Mouse (Mus musculus): ENCODE results near the gene Uncx. TPM values are rescaled to one million over a fixed set of nuclear protein-coding genes. Genes with fewer than 3 reads are reported as not detected.

The Uncx gene
- polyA plus RNA-seq, 2 experiments = 0.07 to 0.20 TPM

DNA sequence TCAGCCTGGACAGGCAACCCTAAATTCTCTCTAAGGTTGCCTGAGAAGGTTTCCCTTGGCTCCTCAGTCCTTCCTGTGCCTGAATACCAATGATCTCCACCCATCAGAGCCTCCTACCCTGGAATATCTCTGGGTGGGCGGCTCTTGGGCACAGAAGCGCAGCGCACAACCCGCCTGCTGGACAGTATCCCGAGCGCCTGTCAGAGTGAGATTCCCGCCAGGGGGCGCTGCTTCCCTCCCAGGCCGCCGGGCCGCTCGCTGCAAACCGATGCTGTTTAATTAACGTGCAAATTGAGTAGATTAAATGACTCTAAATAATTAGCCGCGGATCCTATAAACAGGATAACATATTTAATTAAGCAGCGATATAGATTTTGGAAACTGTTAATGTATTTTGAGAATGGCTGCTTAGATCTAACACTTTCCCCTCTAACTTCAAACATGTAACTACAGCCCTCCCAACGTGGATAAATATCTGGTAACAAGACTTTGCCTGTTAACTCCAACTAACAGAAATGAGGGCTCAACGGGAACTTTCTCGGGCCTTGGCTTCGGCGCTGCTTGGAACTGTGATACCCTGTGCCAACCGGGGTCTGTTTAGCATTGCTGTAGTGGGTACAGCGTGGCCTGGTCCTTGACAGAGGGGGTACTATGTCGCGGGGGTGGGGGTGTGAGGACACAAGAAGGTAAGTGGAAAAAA lies 6.9 kb upstream of the Uncx start:
- Histone ChIP-seq H3K36me3 (ENCODE audit: control insufficient read depth, insufficient read depth, low read length) (no peaks in the 10 kb centered on the region), H3K4me3 (replicated peaks; ENCODE audit: low read length) (no peak overlapping the region), H3K9me3 (ENCODE audit: control insufficient read depth, low read length) (no peaks in the 10 kb centered on the region), H3K4me1 (ENCODE audit: control insufficient read depth, insufficient read depth, low read length) (peaks cover 6% of the 10 kb centered on the region; the same call in 1 of the 2 replicates), H3K27ac (replicated peaks; ENCODE audit: low read depth, low read length) (no peak overlapping the region), H3K9ac (ENCODE audit: low read depth, low read length, severe bottlenecking) (no peak overlapping the region), H3K4me2 (replicated peaks; ENCODE audit: low read depth, low read length, severe bottlenecking) (no peak overlapping the region), H3K27me3 (ENCODE audit: control insufficient read depth, insufficient read depth, low read length) (peaks cover 72% of the 10 kb centered on the region)
- no peak for TF ChIP-seq POLR2A (IDR thresholded peaks at IDR 0.05; ENCODE audit: borderline replicate concordance, extremely low read depth, insufficient read depth, insufficient read length)
- WGBS = 3% methylated on average over 26 of the region's 26 CpGs
- ATAC-seq (ENCODE audit: low FRiP score, low read depth) (peak; percentile 49; the same call in 1 of the 2 replicates), DNase-seq (ENCODE audit: low spot score) (peak; percentile 57)

DNA sequence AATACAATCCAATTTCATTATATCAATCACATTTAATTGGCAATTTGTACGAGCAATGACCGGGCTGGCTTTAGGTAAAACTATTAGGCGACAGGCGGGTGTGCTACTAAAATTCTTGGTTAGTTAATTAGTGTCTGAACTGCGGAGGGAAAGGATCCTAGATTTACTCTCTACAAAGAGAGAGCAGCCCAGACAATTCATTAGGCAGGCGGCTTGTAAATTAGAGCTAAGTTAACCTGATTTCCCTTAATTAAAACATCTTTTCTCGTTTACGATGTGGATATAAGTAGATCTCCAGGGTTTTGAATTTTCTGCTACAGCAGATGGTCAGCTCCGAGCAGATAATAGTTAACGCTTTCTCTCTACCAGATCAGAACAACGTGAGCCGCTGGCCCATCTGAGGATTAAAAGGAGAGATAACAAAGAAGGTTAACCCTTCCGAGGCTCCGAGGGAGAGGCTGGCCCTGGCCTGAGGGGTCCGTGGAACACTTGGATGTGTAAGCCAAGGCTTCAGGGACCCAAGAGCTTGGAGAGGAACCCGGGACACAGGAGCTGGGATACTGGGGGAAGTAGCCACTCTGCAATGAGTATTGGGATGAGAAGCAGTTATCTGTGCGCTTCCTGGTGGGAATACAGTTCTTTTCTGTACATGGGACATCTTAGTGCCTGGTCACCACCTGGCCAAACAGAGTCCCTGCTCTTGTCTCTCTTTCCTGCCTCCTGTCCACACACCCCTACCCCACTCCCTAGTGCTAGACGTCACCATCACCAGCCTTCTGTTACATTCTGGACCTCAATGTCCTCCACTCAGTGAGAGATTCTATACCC lies 6.2 kb upstream of the Uncx start:
- peaks cover 79% of the 10 kb centered on the region for H3K27me3 ChIP-seq (ENCODE audit: control insufficient read depth, insufficient read depth, low read length)
- H3K4me1 ChIP-seq (ENCODE audit: control insufficient read depth, insufficient read depth, low read length) = peaks cover 6% of the 10 kb centered on the region; the same call in 1 of the 2 replicates
- no peak overlapping the region for H3K27ac ChIP-seq (replicated peaks; ENCODE audit: low read depth, low read length)
- H3K36me3 ChIP-seq (ENCODE audit: control insufficient read depth, insufficient read depth, low read length) = no peaks in the 10 kb centered on the region
- DNase-seq (ENCODE audit: low spot score) (no peak), ATAC-seq (ENCODE audit: low FRiP score, low read depth) (no peak)
- no peak for TF ChIP-seq POLR2A (IDR thresholded peaks at IDR 0.05; ENCODE audit: borderline replicate concordance, extremely low read depth, insufficient read depth, insufficient read length)
- H3K4me3 ChIP-seq (replicated peaks; ENCODE audit: low read length) = no peak overlapping the region
- no peak overlapping the region for H3K9ac ChIP-seq (ENCODE audit: low read depth, low read length, severe bottlenecking)
- 3% methylated on average over 18 of the region's 18 CpGs for WGBS
- H3K4me2 ChIP-seq (replicated peaks; ENCODE audit: low read depth, low read length, severe bottlenecking) = no peak overlapping the region
- no peaks in the 10 kb centered on the region for H3K9me3 ChIP-seq (ENCODE audit: control insufficient read depth, low read length)

DNA sequence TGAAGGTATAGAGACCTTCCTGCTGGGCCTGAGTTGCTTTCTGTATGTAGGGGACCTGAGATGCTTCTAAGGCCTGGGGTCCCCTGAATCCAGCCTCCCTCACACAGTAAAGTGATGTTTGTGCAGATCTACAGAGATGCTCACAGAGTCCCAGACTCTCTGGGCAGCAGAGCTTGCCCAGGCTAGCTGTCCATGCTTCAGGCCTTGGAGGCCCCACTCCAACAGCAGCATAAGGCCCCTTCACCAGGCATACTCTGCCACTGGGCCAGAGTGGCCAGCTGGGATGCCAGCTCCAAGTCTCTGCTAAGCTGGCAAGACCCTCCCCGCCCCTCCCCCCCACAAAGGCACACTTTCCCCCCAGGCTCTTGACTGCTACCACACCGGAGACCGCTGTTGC lies 5.6 kb upstream of the Uncx start:
- peaks cover 86% of the 10 kb centered on the region for H3K27me3 ChIP-seq (ENCODE audit: control insufficient read depth, insufficient read depth, low read length)
- no peak overlapping the region for H3K27ac ChIP-seq (replicated peaks; ENCODE audit: low read depth, low read length)
- WGBS = 7% methylated on average over 2 of the region's 3 CpGs
- H3K36me3 ChIP-seq (ENCODE audit: control insufficient read depth, insufficient read depth, low read length) = no peaks in the 10 kb centered on the region
- DNase-seq (ENCODE audit: low spot score) = no peak
- no peak overlapping the region for H3K4me3 ChIP-seq (replicated peaks; ENCODE audit: low read length)
- H3K4me1 ChIP-seq (ENCODE audit: control insufficient read depth, insufficient read depth, low read length) = peaks cover 6% of the 10 kb centered on the region; the same call in 1 of the 2 replicates
- H3K9me3 ChIP-seq (ENCODE audit: control insufficient read depth, low read length) = no peaks in the 10 kb centered on the region
- no peak for TF ChIP-seq POLR2A (IDR thresholded peaks at IDR 0.05; ENCODE audit: borderline replicate concordance, extremely low read depth, insufficient read depth, insufficient read length)
- no peak overlapping the region for H3K4me2 ChIP-seq (replicated peaks; ENCODE audit: low read depth, low read length, severe bottlenecking)
- no peak overlapping the region for H3K9ac ChIP-seq (ENCODE audit: low read depth, low read length, severe bottlenecking)
- no peak for ATAC-seq (ENCODE audit: low FRiP score, low read depth)

DNA sequence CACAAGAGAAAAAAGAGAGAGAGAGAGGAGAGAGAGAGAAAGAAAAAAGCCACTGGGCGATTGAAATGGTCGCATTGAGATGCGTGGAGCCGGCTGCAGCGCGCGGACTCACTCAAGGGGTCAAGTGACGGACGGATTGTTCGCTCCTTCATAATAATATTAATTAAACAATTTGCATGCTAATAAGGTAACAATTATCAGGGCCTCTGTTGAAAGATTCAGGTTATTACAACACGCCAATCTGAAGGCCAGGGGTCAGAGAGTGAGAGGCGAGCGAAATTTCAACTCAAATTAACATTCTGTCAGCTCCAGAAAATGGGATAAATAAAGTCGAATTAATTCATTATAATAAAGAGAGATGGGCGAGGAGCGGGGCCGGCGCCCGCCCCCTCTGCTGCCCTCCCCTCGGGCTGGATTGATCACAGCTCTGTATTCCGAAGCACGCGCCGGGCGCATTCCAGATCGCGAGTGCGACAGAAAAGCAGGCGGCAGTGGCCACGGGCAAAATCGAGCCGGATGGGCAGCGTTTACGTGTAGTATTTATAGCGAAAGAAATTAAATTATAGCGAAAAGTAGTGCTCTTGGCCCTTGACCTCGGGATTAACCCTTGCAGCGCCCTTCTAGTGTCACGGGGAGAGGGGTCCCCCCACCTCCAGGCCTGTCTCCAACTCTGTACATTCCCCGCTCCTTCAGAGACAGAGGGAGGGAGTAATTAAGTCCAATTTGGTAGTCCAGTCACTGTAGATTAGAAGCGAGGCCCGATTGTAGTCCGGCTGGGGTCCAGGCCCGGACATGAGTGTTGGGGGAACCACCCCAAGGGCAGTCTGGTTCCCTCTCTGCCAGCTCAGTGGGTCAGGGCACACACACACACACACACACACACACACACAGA lies 1.9 kb upstream of the Uncx start:
- H3K4me1 ChIP-seq (ENCODE audit: control insufficient read depth, insufficient read depth, low read length) = no peaks in the 10 kb centered on the region; the same call in 1 of the 2 replicates
- H3K27ac ChIP-seq (replicated peaks; ENCODE audit: low read depth, low read length) = no peak overlapping the region
- 1% methylated on average over 41 of the region's 44 CpGs for WGBS
- ATAC-seq (ENCODE audit: low FRiP score, low read depth) (no peak), DNase-seq (ENCODE audit: low spot score) (no peak)
- no peak for TF ChIP-seq POLR2A (IDR thresholded peaks at IDR 0.05; ENCODE audit: borderline replicate concordance, extremely low read depth, insufficient read depth, insufficient read length)
- no peaks in the 10 kb centered on the region for H3K36me3 ChIP-seq (ENCODE audit: control insufficient read depth, insufficient read depth, low read length)
- H3K4me3 ChIP-seq (replicated peaks; ENCODE audit: low read length) = no peak overlapping the region
- peaks cover 100% of the 10 kb centered on the region for H3K27me3 ChIP-seq (ENCODE audit: control insufficient read depth, insufficient read depth, low read length)
- H3K4me2 ChIP-seq (replicated peaks; ENCODE audit: low read depth, low read length, severe bottlenecking) = no peak overlapping the region
- no peak overlapping the region for H3K9ac ChIP-seq (ENCODE audit: low read depth, low read length, severe bottlenecking)
- no peaks in the 10 kb centered on the region for H3K9me3 ChIP-seq (ENCODE audit: control insufficient read depth, low read length)

DNA sequence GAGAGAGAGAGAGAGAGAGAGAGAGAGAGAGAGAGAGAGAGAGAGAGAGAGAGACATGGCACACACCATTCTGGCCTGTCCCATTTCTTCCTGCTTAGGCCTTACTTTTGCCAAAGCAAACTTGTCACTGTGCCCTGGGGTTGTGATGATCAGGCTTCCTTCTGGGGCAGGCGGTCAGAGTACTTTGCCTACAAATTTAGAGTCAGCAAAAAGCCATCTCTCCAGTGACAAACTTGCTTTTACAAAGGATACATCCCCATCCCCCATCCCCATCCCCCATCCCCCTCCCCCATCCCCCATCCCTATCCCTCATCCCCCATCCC lies 1.3 kb upstream of the Uncx start:
- no peak for DNase-seq (ENCODE audit: low spot score)
- no peak overlapping the region for H3K9ac ChIP-seq (ENCODE audit: low read depth, low read length, severe bottlenecking)
- H3K4me1 ChIP-seq (ENCODE audit: control insufficient read depth, insufficient read depth, low read length) = no peaks in the 10 kb centered on the region
- no peak for TF ChIP-seq POLR2A (IDR thresholded peaks at IDR 0.05; ENCODE audit: borderline replicate concordance, extremely low read depth, insufficient read depth, insufficient read length)
- no peak overlapping the region for H3K27ac ChIP-seq (replicated peaks; ENCODE audit: low read depth, low read length)
- H3K9me3 ChIP-seq (ENCODE audit: control insufficient read depth, low read length) = no peaks in the 10 kb centered on the region
- WGBS = 13% methylated on average over 1 of the region's 1 CpGs
- H3K36me3 ChIP-seq (ENCODE audit: control insufficient read depth, insufficient read depth, low read length) = no peaks in the 10 kb centered on the region
- no peak for ATAC-seq (ENCODE audit: low FRiP score, low read depth)
- H3K4me3 ChIP-seq (replicated peaks; ENCODE audit: low read length) = no peak overlapping the region
- H3K4me2 ChIP-seq (replicated peaks; ENCODE audit: low read depth, low read length, severe bottlenecking) = no peak overlapping the region
- H3K27me3 ChIP-seq (ENCODE audit: control insufficient read depth, insufficient read depth, low read length) = peaks cover 100% of the 10 kb centered on the region
